Mouse (Mus musculus) spleen, postnatal 4 days (tissue): Measurements from ENCODE around the gene Trappc13.
A peak's percentile ranks its signal among the peaks of the same experiment; 100 is the strongest.

Source experiments
- DNase-seq, 2 experiments: peaks; one replicate each; pipeline ENCODE4 v3.0.0; 2022; ENCODE audit warnings: low spot score in 2 of 2

Gene Trappc13

DNA sequence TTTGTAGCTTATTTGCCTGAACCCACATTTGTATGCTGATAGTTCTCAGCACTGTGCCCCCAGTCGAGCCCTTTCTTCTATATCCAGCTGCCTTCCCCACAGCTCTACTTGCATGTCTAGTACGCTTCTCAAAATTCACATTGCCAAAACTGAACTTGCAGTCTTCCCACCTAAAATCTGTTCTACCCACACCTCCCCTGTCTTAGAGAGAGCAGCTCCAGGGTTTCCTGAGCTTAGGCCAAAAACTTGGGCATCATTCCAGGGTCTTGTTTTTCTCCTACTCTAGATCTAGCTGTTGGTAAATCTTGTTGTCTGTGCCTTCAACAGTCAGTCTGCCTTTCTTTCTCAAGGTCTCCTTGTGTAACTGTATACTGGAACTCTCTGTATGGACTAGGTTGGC, 63.4 kb downstream of the Trappc13 start:
- no peak for DNase-seq

- no peak for DNase-seq
Observed at GRCm38 (mm10) chr13:104113782-104114181, 64.5 kb downstream of the Trappc13 start.

DNA sequence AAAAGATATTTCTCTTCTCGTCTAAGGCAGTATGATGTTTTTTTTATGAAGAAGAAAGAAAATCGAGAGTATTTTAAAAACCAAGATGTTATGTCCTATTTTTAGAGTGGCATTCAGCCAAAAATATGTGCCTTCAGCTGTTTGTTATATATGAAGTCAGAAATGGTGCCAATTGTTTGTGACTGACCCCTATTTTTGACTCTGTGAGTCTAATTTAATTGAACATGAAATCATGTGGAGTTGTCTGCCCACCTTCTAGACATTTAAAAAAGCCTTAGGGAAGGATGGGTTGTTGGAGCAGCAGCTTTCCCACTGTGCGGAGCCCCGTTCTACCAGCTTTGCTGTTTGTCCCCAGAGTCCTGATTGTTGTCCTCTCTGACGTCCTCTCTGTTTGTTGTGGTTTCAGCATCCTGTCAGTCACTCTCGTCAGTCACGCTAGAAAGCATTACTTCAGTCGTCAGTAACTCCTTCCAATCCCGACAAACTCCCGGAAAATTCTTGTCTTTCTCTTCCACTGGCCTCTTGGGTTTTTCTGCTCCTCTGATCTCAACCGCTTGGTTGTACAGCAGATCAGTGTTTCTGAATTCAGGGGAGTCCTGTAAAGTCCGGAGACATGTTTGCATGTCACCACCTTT, 65.9 kb downstream of the Trappc13 start:
- DNase-seq: no peak

DNA sequence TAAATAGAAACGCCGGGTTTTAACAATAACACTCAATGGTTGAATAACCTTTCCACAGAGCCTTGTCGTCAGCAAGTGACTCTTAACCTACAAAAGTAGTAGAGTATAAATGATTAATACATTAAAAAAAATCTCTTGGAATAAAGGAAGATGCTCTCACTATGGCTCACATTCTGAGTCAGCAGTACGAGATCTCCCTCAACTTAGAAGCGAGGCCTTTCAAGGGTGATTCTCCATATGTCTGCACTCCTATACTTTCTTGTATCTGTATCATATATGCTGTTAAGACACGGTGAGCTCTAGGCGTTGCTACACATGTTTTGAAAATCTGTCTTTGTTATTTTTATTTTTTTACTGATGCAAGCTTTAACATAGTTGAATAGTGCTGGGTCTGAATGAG, 67.7 kb downstream of the Trappc13 start:
- DNase-seq: no peak

DNA sequence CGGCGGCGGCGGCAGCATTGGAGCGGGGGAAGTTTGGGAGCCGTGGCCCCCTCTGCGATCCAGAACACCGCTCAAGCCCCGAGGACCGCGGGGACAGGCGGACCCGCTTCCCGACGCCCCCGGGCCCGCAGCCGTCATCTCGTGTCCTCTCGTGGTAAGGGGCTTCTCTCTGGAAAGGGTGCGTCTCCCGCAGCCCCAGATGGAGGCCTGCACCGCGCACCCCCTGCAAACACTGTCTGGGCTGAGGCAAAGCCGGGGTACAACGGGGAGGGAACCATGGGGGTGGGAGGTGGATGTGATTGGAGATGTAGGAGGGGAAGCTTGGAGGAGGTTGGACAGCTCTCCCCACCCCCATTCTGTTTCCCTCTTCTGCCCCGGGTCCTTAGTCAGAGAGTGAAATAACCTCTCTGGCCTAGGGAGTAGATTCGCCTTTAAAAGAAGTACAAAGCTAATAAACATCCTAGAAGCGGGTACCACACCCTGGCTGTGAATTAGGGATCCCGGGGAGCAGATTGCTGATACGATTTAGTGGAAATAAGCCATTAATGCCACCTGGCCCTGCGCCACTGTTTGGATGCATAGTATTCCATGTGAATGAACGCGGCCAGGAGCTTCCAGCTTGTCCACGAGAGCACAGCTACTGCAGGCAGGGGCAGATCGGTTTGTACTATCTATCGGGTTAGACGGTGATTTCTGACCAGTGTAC, 68.3 kb downstream of the Trappc13 start:
- DNase-seq: peak in 1 of 2 experiments; percentile 64

GRCm38 (mm10) chr13:104109288-104109815, 68.9 kb downstream of the Trappc13 start, which contains the start of the genes Nln and Sgtb:
Gene Nln, minus strand, starts transcription at chr13:104109614.
Gene Sgtb, plus strand, starts transcription at chr13:104109741.
- DNase-seq: peak; percentile 78 to 92

DNA sequence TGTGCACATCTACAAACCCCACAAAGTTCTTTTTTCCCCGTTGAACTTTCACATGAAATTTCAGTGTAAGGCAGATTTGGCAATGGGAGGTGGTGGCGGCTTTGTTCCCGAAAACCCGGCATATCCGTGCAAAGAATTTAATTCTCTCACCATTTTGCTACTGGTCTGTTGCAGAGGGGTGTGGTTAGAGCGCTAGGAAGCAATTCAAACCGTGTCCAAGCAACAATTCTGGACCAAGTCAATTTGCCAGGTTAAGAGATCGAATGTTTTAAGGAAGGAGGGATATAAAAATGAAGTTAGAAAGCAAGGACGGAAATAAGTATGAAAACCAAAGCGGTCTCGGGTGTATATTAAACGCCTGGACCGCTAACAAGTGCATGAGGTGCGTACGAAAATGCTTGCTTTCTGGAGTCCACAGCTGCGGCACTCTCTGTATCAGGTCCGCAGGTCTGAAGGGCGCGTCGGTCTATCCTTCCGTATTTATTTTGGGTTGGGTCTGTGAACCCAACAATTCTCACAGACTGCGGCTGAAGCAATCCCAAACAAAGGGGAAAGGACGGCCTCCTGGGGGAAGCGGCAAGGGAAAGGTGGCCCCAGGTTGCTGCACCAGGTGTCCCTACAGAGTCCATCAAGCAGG, 69.5 kb downstream of the Trappc13 start:
- no peak for DNase-seq

- DNase-seq: no peak
Observed at GRCm38 (mm10) chr13:104101606-104102235, 76.5 kb downstream of the Trappc13 start.

DNA sequence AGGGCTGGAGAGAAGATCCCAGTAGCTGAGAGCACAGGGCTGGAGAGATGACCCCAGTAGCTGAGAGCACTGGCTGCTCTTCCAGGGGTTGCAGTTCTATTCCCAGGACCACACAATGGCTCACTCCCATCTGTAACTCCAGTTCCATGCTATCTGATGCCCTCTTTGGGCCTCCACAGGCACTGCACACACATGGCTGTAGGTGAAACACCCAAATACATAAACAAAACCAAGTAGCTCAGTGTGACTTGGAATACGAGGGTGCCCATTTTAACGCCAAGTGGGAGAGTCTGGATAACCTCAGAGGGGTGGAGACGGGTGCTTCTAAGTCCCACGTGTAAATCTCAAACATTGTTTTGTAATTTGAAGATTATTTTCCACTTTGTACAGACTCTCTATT, 77.9 kb downstream of the Trappc13 start:
- no peak for DNase-seq

DNA sequence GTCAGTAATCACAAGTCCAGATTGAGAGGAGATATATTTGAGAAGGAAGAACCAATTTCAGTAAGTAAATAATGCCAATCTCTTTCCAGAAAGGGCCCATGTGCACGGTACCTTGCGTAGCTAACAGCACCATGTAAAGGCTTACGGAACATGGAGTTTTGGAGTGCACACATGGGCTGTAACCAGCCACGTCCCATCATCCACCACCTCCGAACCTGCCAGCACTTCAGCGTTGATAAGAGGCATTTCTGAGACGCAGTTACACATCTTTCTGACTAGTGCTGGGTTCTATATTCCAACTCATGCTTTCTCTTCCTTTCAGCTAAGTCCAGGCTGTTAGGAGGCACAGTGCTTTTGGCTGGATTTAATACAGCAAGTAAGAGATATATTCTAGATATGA, 81.1 kb downstream of the Trappc13 start:
- DNase-seq: no peak

- DNase-seq: no peak
Observed at GRCm38 (mm10) chr13:104095955-104096354, 82.3 kb downstream of the Trappc13 start.

GRCm38 (mm10) chr13:104094531-104095385, 83.5 kb downstream of the Trappc13 start:
- no peak for DNase-seq
